Mouse (Mus musculus): ENCODE results near the gene Tfpi. TPM values are rescaled to one million over a fixed set of nuclear protein-coding genes. Genes with fewer than 3 reads are reported as not detected.

Tfpi gene
- total RNA-seq, 2 experiments from 2014 or later, result 3.1 to 3.3 TPM

DNA sequence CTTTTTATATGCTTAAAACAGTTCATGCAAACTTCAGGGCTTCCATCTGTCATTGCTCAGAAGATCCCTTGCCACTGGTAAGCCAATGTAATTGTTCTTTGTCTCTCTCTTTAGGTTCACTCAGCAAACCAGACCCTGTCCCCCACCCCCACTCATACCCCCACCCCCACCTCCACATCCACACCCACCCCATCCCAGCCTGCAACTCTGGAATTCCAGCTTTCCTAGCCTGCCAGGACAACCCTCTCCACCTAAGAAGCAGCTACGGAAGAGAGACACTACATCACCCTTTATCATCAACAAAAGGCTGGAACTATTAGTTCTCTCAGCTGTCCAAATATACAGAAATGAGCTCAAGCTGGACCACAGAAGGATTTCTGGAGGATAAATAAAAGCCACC is 974 bp downstream of the Tfpi start:
- DNase-seq (ENCODE audit: extremely low spot score in 1 of 2, low spot score in 1 of 2), result no peak

DNA sequence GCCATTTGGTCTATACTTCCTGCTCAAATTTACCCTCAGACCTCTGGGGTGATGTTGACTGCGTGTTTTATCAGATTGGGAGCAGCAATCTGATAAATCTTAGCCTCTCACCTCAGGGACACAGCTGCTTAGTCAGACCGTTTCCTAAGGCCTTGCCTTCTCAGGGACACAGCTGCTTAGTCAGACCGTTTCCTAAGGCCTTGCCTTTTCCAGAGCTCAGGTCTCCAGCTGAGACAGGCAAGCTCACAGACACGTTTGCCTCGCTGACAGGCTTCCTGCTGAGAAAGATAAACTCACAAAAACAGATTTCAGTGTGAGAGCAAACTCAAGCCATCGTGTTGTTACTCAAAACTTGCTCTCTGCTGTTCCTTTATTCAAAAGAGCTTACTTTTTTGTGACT is 1.9 kb downstream of the Tfpi start:
- DNase-seq (ENCODE audit: extremely low spot score in 1 of 2, low spot score in 1 of 2), result no peak

DNA sequence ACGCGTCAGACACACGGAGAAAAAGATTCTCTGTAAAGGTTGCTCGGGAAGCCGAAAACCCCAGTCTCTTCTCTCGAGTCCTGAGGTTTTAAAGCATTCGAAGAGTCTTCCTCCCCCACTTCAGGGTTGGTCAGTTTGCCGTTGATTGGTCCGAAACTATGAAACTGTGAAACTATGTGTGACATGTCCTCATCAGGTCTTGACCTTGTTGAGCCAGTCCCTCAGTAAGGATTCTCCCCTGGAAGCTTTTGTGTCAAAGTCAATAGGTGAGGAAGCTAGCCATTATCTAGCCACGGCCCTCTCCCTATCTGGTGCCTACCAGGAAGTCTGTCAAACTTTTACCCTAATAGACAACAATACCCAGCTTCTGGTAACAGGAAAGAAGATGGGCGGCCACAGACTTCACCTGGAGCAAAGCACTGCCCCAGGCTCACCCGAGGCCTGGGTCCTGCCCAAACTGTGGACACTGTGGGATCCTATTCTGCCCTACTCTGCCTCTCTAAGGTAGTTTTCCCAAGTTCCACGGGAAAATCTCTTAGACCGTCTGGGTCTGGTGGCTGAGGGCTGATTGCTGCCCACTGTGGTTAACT is 2.5 kb downstream of the Tfpi start:
- no peak for DNase-seq (ENCODE audit: extremely low spot score in 1 of 2, low spot score in 1 of 2)

DNA sequence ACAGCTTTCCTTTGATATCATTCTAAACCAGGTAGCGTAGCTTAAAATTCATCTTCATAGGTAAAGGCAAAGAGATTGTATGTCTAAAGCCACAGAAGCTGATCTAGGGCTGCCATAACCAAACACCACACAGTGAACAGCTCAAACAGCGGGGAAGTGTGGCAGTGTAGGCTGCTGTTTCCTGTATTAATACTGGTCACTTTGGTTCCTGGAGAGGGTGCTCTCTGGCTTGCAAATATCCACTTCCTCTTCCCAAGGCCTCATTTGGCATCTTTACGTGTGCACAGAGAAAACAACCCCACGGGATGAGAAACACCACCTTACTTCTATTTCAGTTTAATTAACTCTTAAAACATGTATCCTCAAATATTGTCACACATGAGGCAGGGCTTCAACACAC is 9.2 kb downstream of the Tfpi start:
- DNase-seq (ENCODE audit: extremely low spot score in 1 of 2, low spot score in 1 of 2), result no peak

DNA sequence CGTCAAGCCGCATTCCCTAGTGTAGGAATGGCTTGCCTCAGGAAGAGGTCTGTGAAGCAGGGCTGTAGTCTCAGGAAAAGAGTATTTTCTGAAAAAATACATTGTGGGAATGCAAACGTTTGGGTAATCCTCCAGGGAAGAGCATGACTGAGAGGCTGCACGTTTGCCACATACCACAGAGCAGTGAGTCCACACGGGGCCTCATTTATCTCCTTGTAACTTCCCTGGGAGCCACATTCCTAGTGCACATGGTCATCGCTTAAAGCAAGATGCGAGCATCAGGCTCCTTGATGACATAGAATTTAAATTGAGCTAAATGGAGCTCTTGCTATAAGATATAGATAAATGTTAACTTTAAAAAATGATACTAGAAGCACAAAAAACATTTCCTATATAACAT is 11.6 kb downstream of the Tfpi start:
- DNase-seq (ENCODE audit: extremely low spot score in 1 of 2, low spot score in 1 of 2), result no peak

DNA sequence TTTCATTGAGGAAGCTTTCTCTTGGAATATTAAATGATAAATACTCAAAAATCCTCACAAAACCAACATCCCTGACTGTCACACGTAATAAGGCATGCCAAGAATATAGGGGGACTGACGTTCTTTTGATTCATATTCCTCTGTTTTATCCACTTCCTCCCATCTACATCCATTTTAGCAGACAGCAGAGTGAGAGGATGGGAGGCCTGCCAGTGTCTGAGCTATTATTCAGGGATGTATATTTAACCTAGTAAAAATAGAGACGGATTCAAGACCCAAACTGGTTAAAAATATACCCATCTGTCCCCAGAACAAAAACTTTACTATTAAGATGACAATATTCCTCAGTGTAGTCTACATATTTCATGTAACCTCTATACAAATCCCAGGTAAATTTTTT is 14.2 kb downstream of the Tfpi start:
- no peak for DNase-seq (ENCODE audit: extremely low spot score in 1 of 2, low spot score in 1 of 2)

DNA sequence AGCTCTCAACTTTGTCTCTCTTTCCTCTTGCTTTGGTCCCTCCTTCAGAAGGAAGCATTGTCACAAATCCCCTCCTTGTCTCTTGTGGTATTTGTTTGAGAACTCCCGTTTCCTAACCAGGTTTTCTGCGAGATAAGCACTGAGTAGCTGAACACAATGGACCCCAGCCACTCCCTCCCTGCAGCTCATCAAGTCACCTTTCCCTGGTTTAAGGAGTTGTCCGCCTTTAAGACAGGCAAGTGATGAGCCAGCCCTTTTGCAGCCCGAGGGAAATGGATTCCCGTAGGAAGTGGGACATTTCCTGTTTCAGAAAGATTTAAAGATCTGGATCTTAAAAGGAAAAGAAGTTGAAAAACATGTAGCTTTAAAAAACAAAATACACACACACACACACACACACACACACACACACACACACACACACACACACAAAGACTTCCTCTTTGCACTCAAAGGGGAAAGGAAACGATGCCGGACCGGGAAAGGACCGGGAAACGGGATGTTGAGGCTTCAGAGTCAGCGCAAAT is 16.9 kb downstream of the Tfpi start:
- no peak for DNase-seq (ENCODE audit: extremely low spot score in 1 of 2, low spot score in 1 of 2)

DNA sequence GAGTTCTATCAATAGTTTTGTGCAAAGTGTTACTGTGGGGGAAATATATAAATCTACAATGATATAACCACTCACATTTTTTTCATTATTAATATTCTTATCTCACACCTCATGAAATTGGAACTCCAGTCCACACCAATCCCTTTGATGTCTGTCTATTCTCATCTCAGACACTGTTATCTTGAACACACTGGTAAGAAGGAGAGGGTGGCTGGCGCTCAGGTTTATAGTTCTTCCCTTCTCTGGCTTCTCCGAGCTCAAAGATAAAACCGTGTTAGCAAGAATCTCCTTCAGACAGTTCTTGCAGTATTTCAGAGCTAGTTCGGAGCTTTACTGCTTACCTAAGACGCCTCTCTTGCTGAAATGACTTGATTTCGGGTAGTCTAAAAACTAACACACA is 19.4 kb downstream of the Tfpi start:
- DNase-seq (ENCODE audit: extremely low spot score in 1 of 2, low spot score in 1 of 2), result no peak

DNA sequence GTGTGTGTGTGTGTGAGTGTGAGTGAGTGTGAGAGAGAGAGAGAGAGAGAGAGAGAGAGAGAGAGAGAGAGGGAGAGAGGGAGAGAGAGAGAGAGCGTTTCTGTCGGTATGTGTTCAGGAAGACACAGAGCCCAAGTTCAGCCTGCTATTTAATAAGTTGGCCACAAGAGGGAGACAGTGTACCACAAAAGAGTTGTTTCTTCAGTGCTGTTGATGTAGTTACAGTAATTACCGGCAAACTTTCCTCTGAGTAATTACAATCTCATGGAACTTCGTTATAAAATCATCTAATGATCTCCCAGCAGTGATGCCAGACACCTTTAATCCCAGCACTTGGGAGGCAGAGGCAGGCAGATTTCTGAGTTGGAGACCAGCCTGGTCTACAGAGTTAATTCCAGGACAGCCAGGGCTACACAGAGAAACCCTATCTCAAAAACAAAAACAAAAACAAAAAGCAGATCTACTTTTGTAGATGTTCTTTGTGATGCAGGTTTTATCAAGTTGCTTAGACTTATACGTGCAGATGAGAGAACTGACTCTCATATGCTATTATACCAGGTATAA is 21.3 kb downstream of the Tfpi start:
- DNase-seq (ENCODE audit: extremely low spot score in 1 of 2, low spot score in 1 of 2), result peak in 1 of 2 experiments; percentile 21

DNA sequence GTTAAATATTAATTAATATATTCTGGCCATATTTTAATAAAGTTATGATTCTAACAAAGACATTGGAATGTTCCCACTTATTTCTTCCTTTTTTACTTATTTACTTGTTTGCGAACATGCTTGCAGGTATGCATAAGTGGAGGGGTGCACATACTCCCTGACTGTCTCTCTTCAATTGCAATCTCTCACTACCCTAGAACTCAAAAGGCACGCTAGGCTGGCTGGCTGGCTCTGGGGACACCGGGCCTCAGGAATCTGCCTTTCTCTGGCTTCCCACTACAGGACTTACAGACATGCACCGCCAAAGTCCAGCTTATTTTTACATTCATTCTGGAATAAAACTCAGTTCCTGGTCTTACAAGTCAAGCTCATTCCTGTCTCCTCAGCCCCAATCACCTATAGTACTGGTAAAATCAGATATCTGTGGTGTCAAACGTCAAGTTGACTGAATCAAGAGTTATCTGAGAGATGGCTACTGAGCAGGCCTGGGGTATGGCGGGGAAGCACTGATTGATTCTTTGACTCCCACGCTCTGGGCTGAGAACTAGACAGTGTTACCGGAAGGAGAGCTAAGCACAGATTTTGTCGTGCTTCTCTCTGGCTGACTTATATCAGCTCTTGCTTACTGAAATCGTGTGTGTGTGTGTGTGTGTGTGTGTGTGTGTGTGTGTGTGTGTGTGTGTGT is 21.9 kb downstream of the Tfpi start:
- peak in 1 of 2 experiments; percentile 5 for DNase-seq (ENCODE audit: extremely low spot score in 1 of 2, low spot score in 1 of 2)

DNA sequence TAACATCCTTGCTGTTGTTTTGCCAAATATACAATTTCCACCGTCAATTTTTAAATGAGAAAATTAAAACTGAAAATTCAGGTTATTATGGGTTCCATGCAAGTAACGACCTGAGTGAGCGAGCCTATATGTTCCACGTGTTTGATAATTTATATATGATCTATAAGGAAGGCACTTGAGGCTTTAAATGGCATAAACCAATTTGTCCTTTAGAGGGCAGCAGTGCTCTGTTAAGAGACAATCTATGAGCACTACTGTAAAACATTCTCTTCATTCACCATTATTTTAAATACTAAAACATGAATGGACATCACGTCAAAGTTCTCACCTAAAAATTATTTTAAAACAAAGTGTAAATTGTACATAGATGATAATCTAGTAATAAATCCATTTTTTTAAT is 22.5 kb downstream of the Tfpi start:
- DNase-seq (ENCODE audit: extremely low spot score in 1 of 2, low spot score in 1 of 2), result no peak

DNA sequence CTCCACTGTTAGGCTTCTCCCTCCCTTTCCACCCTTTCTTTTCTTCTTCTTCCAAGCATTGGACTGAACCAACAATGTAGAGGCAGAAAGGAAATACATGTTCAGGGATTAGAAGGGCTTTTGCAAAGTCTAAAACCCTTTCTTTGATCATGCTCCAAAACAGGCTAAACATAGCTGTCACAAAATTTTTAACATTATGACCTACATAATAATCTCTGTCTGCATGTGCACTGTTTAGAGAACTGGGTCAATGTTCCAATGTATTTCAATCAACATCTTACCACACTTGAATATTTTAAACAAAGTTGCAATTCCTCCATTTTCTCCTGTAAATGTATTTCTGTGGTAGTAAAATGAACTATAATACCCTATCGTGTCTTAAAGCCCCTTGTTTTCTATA is 31.1 kb downstream of the Tfpi start:
- no peak for DNase-seq (ENCODE audit: extremely low spot score in 1 of 2, low spot score in 1 of 2)

DNA sequence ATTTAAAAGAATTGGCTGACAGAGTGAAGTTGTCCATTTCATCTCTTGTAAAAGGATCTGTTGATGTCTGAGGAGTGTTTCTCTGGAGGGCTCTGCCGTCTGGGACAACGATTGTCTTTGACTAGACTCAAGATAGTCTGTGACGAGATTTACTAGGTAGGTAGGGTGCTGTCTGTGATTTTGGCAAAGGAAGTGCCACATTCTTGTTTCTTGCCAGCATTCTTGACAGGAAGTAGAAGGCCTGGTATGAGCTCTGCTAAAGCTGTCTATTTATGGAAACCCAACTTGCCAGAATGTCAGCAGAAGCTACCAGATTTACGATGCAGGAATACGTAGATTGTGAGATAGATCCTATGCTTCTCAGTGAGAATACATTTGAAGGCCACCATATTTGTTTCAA is 34.6 kb downstream of the Tfpi start:
- DNase-seq (ENCODE audit: extremely low spot score in 1 of 2, low spot score in 1 of 2), result no peak

DNA sequence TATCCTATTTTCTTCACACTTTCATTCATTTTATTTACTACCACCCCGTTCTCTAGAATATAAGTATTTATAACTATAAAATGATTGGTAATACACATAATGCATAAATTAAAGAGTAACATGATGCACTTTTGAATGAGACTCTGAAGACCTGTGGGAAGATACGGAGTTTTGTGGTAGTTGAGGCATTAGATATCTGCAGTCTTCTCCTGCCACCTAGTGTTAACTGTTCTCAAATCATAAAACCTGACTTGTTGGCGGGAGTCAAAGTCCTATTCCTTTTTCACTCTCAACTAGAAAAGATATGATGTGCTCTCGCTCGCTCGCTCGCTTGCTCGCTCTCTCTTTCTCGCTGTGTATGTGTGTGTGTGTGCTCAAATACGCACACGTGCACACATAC is 46.9 kb downstream of the Tfpi start:
- no peak for DNase-seq (ENCODE audit: extremely low spot score in 1 of 2, low spot score in 1 of 2)

DNA sequence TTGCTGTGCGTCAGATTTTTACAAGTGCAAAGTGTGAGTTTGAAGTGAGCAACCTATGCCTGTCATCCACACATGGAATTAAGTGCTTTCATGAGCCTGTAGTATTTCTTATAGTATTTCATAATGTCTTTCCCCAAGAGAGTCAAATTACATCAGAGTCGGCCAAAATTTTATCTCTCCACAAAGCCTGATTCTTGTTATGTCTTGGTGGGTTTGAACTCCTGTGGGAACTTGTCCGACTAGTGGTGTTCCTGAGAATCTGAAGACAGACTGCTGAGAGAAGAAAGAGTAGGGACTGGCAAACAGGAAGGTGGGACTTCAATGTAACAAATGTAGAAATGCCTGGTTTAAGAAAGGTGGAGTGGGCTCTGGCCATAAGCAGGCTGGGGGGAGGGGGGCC is 47.7 kb downstream of the Tfpi start:
- no peak for DNase-seq (ENCODE audit: extremely low spot score in 1 of 2, low spot score in 1 of 2)

DNA sequence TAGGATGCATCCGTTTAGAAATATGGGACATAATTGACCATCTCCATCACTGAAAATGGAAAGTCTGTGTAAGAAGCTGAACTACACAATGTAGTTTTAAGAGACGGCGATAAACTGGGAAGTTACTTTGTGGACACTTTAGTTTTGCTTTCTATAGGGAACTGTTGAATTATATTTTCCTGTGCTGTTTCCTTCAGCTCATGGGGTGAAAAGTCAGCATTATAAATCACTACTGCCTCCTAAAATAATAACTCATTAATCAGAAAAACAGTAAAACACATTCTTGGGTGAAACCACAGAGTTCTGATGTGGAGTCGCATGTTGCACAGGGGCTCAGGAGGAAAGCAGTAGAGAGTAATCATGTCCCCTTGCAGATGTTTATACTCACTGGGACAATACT is 50.0 kb downstream of the Tfpi start:
- no peak for DNase-seq (ENCODE audit: extremely low spot score in 1 of 2, low spot score in 1 of 2)

DNA sequence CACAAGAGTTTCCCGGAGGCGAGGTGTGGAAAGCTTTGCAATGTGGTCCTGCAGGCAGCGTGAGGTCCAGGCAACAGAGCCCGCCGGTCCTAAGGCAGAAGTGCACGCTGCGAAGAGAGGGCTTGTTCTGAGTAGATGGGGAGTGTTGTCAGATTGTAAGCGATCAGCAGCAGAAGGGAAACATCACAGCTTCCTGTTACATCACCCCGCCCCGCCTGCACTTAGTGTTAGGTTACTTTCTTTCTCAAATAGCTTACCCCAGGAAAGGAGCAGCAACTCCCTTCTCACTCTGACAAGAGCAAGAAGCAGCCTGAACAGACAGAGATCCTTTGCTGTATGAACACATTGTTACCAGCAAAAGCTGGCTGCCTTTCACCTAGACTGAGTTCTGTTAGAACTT is 51.4 kb downstream of the Tfpi start, which contains the start of gene Calcrl:
Calcrl (minus strand) TSS at position 274 of the 400 bp plus-strand sequence.
- peak; percentile 23 to 28 for DNase-seq (ENCODE audit: extremely low spot score in 1 of 2, low spot score in 1 of 2)

DNA sequence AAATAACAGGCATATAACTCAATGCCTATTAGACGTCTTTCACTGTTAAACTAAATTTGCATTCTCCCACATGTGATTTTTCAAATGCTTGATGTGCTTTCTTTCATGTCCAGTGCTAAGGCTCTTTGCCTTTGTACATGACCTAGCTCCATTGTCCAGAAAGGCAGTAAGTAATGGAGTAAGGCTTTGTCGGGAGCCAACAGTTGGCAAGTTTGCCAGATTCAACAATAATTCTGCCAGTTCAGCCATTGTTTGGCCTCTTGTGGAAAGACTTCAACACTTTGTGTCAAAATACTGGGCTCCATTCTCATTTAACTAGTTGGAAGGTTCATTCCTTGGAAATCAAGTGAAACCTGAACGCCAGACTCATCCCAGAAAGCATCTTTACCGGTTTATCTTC is 60.1 kb downstream of the Tfpi start:
- no peak for DNase-seq (ENCODE audit: extremely low spot score in 1 of 2, low spot score in 1 of 2)

DNA sequence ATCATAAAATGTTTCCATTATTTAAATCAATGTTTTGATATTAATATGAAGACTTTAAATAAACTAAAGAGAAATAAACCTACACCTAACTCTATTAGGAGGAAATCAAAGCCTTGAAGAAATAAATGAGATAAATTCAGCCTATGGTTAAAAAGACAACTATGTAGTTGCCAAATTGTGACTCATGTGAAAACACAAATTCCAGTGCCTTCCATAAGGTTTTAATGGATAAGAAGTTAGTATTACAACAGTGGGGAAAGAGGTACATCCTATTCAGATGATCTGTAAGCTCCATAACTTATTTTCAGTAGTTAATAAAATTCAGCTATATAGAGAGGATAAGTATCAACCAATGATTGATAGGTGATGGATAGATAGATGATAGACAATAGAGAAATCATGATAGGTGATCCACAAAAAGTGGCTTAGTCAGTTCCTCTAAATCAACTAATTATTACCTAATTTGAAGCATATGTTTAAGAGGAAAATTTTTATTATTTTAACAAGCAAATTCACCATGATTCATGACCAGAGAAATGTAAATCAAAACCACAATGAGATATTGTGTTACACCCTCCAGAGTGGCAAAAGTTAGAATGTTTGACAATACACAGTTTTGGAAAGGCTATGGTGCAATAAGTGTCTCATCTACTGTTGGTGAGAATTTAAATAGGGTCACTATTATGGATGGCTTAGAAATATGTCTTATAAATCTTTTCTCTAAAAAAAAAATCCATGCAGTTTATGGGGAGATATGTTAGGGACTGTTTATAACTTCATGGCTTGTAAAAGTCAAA is 66.6 kb downstream of the Tfpi start:
- DNase-seq (ENCODE audit: extremely low spot score in 1 of 2, low spot score in 1 of 2), result no peak

DNA sequence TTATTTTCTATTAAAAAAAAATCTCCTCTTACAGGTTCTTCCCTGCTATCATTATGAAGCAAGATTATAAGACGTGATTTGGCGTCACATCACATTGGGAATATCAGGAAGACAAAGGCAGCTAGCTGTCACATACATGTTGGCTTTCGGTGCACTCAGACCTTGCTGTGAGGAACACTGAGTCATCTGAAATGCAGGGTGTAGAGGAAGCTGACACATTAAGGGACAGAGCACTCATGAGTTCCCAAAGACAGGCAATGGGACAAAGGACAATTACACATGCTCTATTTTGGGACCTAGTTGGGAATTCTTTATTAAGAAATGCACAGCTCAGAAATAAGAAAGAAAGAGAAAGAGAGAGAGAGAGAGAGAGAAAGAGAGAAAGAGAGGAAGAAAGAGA is 71.7 kb downstream of the Tfpi start:
- DNase-seq (ENCODE audit: extremely low spot score in 1 of 2, low spot score in 1 of 2), result no peak

DNA sequence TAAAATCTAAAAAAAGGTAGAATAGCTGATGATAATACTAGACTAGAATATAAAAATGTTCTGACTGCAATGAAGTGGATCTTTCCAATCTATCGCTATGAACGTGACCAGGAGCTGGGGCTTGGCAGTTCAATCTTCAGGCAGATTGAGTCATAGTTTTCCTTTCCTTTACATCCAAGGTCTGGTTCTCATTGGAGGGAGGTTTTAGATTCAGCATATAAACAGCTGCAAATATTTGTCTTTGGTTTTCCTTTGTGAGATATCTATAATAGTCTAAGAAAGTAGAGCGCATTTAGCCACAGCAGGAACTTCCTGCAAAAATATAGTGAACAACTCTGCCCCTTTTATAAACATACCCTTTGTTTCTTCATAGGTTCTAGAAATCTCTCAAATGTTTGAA is 73.9 kb downstream of the Tfpi start:
- DNase-seq (ENCODE audit: extremely low spot score in 1 of 2, low spot score in 1 of 2), result no peak

Data from layer of hippocampus, postnatal 25 days (tissue).